Mouse (Mus musculus) G1E (cell line): ENCODE results near the gene Gdi2. TPM values are rescaled to one million over a fixed set of nuclear protein-coding genes. Genes with fewer than 3 reads are reported as not detected.
"Not testable (repeated sequence)": the region's sequence is repeated elsewhere in the genome, so short reads cannot be mapped to it uniquely, and the experiment has no call there.

Source experiments
- ATAC-seq: 2 replicates; pipeline ENCODE4 v1.8.0; 2016; ENCODE audit warnings: mild to moderate bottlenecking; ENCODE audit not compliant: insufficient number of reproducible peaks, poor library complexity, low FRiP score, severe bottlenecking; ENCODE audit errors: extremely low read depth
- DNase-seq: peaks from one replicate; pipeline ENCODE4 v3.0.0; 2012; ENCODE audit warnings: low spot score
- H3K27me3 ChIP-seq: 2 replicates; pipeline ENCODE4 v1.6.1; 2012; ENCODE audit warnings: mild to moderate bottlenecking, low read length, inconsistent platforms; ENCODE audit not compliant: insufficient read depth
- H3K36me3 ChIP-seq: replicated peaks from 2 replicates; pipeline ENCODE3; 2012; ENCODE audit warnings: mild to moderate bottlenecking, inconsistent platforms
- H3K4me1 ChIP-seq: 2 replicates; pipeline ENCODE4 v1.6.1; 2012; ENCODE audit warnings: low read depth, low read length, inconsistent platforms, mixed read lengths; ENCODE audit not compliant: insufficient read depth
- H3K4me3 ChIP-seq: 2 replicates; pipeline ENCODE4 v1.5.1; 2012; ENCODE audit warnings: low read depth, mild to moderate bottlenecking, inconsistent platforms, low read length, moderate library complexity, mixed read lengths
- H3K9me3 ChIP-seq: replicated peaks from 2 replicates; pipeline ENCODE4 v1.6.1; 2012; ENCODE audit warnings: inconsistent platforms
- CTCF ChIP-seq: IDR thresholded peaks from 2 replicates; pipeline ENCODE4 v1.5.1; 2012; ENCODE audit warnings: low read depth, low read length, inconsistent platforms, mixed read lengths
- GATA1 ChIP-seq: IDR thresholded peaks from 2 replicates; pipeline ENCODE4 v1.6.1; 2012; ENCODE audit warnings: borderline replicate concordance, low read length, inconsistent platforms, mixed read lengths
- GATA2 ChIP-seq: IDR thresholded peaks from 2 replicates; pipeline ENCODE4 v1.6.1; 2012; ENCODE audit warnings: low read depth, low read length, inconsistent platforms, borderline replicate concordance
- POLR2AphosphoS5 ChIP-seq: IDR thresholded peaks from 2 replicates; pipeline ENCODE4 v1.6.1; 2012; ENCODE audit warnings: low read depth, low read length, inconsistent platforms; ENCODE audit not compliant: insufficient replicate concordance
- TAL1 ChIP-seq: conservative IDR thresholded peaks from 2 replicates; pipeline ENCODE4 v1.6.1; 2012; ENCODE audit warnings: low read depth, low read length, inconsistent platforms, mixed read lengths
- polyA plus RNA-seq: library from polyadenylated mRNA; stranded (reverse); fragments of >175 nt; gene quantifications from 2 replicates; pipeline ENCODE4 v1.2.3, GENCODE M21; 2012
- total RNA-seq, 2 experiments: library from RNA; stranded (forward) in 1 of 2; stranded (reverse) in 1 of 2; fragments of 200-1000 nt in 1 of 2; fragments of >200 nt in 1 of 2; fragmentation: Nextera tagmentation in 1 of 2; gene quantifications; 2 replicates each; pipeline ENCODE4 v1.2.3; 2014 to 2017

The Gdi2 gene
- total RNA-seq (2014; fragmentation: Nextera tagmentation) (1,012 and 1,046 TPM in 2 replicates), total RNA-seq (2017) (868 and 989 TPM in 2 replicates), polyA plus RNA-seq (493 and 528 TPM in 2 replicates)

DNA sequence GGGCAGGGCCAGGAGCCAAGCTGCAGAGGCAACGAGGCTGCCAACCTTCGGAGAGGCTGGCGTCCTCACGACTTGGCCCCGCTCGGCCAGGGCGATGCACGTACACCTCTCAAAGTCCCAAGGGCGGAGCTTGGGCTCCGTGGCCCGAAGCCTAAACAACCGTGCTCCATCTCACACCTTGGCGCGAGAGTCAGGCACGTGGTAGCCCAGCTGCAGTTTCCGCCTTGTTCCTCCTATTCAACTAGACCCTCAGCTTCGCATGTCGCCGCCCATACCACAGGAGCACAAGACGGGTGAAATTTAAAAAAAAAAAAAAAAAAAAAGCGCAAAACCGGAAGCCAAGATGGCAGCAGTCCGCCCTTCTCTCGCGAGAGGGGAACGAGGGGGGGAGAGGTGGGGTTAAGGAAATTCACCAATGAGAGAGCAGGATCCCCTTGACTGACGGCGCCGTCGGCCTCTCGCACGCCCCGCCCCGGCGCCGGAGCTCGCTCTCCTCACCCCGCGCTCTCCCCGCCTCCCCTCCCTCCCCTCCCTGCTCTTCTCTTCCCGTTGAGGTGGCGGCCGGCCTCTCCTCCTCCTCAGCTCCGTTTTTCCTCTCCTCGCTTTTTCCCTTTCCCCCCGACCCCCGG is at the start of gene Gdi2:
Gdi2 (plus strand) TSS at position 470 of the 629 bp plus-strand sequence.
- H3K36me3 ChIP-seq = peaks cover 12% of the 10 kb centered on the region
- H3K27me3 ChIP-seq = no peaks in the 10 kb centered on the region
- H3K9me3 ChIP-seq = no peaks in the 10 kb centered on the region; the same call in 1 of the 2 replicates
- ATAC-seq = peak; percentile 86
- peak within 1 kb of the TSS; percentile 94 for H3K4me3 ChIP-seq
- TF ChIP-seq POLR2AphosphoS5 (no peak), GATA2 (no peak), TAL1 (no peak), CTCF (no peak), GATA1 (no peak)
- H3K4me1 ChIP-seq = peaks cover 43% of the 10 kb centered on the region
- peak; percentile 88 for DNase-seq

GRCm38 (mm10) chr13:3495526-3495925 is 42.3 kb upstream of the Gdi2 start:
- no peaks in the 10 kb centered on the region for H3K36me3 ChIP-seq
- H3K27me3 ChIP-seq = no peaks in the 10 kb centered on the region
- DNase-seq = no peak
- H3K4me3 ChIP-seq = no peak overlapping the region
- H3K9me3 ChIP-seq = no peaks in the 10 kb centered on the region
- TF ChIP-seq GATA2 = no peak
- TF ChIP-seq TAL1 = no peak
- TF ChIP-seq POLR2AphosphoS5 = no peak
- no peak for TF ChIP-seq GATA1
- no peak for TF ChIP-seq CTCF
- no peaks in the 10 kb centered on the region for H3K4me1 ChIP-seq
- no peak for ATAC-seq

DNA sequence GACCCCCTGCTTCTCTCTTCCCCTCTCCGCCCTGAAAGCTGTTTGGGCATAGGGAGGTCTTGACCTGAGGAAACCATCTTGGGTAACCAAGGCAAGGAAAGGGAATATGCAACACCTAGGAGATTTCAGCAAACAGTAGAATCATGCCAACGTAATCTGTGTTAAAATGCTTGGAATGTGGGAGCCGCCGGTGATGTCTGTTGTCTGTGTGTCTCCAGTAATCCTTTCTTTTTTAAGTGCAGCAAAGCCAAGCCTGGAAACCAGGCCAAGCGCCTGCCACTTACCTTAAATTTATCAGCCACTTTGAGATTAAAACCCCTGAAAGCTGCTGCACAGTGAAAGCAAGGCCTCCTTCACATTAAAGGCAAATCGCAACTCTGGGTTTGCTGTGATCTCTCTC is 36.8 kb upstream of the Gdi2 start:
- not testable (repeated sequence) for H3K4me1 ChIP-seq, DNase-seq, H3K9me3 ChIP-seq, H3K36me3 ChIP-seq, H3K4me3 ChIP-seq, H3K27me3 ChIP-seq, ATAC-seq

DNA sequence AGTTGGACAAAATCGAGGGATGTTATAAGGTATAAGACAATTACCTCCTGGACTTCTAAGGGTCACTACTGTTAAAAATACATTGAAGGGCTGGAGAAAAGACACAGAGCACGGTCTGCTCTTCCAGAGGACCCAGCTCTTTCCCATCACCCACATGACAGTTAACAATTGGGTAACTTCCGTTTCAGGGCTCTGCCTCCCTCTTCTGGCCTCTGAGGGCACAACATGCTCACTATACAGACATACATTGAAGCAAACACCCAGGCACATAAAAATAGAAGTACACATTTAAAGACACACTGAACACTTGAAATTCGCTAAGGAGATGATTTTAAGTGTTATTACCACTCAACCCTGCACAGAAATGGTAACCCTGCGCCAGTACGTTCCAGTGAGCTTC is 22.5 kb upstream of the Gdi2 start:
- ATAC-seq, DNase-seq, H3K4me3 ChIP-seq, H3K4me1 ChIP-seq, H3K27me3 ChIP-seq, H3K9me3 ChIP-seq, H3K36me3 ChIP-seq: not testable (repeated sequence)

DNA sequence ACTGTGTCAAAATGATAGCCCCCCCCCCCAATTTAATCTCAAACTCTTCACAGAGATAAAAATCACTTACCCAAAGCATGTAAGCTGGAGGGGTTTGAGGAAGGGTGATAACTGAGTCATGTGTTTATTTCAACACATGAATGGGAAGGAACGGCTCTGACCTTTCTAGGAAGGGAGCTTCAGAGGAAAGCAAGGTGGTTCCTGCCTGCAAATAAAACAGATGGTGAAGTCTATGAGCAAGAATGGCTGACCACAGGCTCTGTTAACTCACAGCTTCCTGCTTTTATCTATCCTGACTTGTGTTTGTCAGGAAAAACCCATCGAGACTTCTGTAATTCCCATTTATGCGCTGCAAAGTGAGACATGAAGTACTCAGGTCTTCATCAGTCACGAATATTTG is 18.5 kb upstream of the Gdi2 start:
- H3K9me3 ChIP-seq, H3K4me1 ChIP-seq, ATAC-seq, DNase-seq, H3K4me3 ChIP-seq, H3K27me3 ChIP-seq, H3K36me3 ChIP-seq: not testable (repeated sequence)

- not testable (repeated sequence) for H3K4me1 ChIP-seq, H3K36me3 ChIP-seq, H3K27me3 ChIP-seq, DNase-seq, H3K4me3 ChIP-seq, H3K9me3 ChIP-seq
- ATAC-seq = peak; percentile 70
These were observed 17.9 kb upstream of the Gdi2 start for GRCm38 (mm10) chr13:3519994-3520393.

DNA sequence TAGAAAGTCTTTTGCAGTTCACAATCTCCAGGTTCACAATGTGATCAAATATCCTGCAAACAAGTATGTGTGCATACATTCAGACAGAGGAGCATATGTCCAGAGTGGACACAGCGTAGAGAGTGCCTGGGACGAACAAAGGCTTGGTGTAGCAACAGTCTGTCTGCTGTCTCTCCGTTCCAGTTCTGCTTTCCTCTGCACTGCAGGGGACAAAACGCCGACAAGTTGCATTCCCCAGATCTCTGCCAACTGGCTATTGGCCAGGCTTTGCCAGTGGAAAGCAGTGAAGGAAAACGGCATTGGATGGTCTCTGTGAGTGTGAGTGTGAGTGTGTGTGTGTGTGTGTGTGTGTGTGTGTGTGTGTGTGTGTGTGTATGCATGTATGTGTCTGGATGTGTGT is 14.4 kb upstream of the Gdi2 start:
- TF ChIP-seq GATA2 (no peak), CTCF (no peak), POLR2AphosphoS5 (no peak), GATA1 (no peak), TAL1 (no peak)
- Histone ChIP-seq H3K4me3 (no peak overlapping the region), H3K9me3 (no peaks in the 10 kb centered on the region), H3K36me3 (no peaks in the 10 kb centered on the region), H3K27me3 (no peaks in the 10 kb centered on the region), H3K4me1 (peaks cover 23% of the 10 kb centered on the region)
- ATAC-seq (no peak), DNase-seq (no peak)
